Mouse (Mus musculus): ENCODE data around the gene Sec61a1.

DNA sequence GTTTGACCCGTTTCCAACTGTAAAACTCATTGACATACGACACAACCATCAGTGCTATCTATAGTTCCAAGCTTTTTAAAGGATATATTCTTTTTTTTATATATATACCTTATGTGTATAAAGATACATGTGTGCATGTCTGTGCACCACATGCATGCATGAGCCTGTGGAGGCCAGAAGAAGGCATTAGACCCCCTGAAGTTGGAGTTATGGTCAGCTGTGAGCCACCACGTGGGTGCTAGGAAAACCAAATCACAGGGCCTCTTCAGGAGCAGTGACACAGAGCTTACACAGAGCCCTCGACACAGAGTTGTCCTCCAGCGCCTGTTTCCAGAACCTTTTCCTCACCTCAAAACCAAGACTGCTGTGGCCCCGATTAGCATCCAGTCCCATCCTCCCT, 28.9 kb downstream of the Sec61a1 start:
- TF ChIP-seq CTCF (IDR thresholded peaks at IDR 0.05; ENCODE audit: low read depth) = no peak
- no peak for TF ChIP-seq EP300 (IDR thresholded peaks at IDR 0.05; ENCODE audit: low read depth)
